Mouse (Mus musculus) liver, adult 2 months (tissue): ENCODE measurements around the gene Rab37. TPM values are rescaled to one million over a fixed set of nuclear protein-coding genes. Genes with fewer than 3 reads are reported as not detected.

Source experiments
- DNase-seq: peaks from one replicate; pipeline ENCODE4 v3.0.0-alpha.2; 2011; ENCODE audit warnings: low read depth, low spot score; ENCODE audit errors: extremely low read depth
- H3K27ac ChIP-seq: fragments of 200-500 bp; replicated peaks from 2 replicates; pipeline ENCODE4 v1.5.1; 2012; ENCODE audit warnings: low read depth, mild to moderate bottlenecking, control low read depth, inconsistent platforms, low read length; ENCODE audit not compliant: insufficient read depth
- H3K27me3 ChIP-seq: fragments of 200-500 bp; 2 replicates; pipeline ENCODE4 v1.6.1; 2012; ENCODE audit warnings: mild to moderate bottlenecking, moderate library complexity, low read length, inconsistent platforms; ENCODE audit not compliant: control insufficient read depth, insufficient read depth
- H3K36me3 ChIP-seq: fragments of 200-500 bp; 2 replicates; pipeline ENCODE4 v1.6.1; 2012; ENCODE audit warnings: low read length, inconsistent platforms; ENCODE audit not compliant: control insufficient read depth, insufficient read depth
- H3K4me1 ChIP-seq: fragments of 200-500 bp; 2 replicates; pipeline ENCODE4 v1.6.1; 2011; ENCODE audit warnings: low read length; ENCODE audit not compliant: control insufficient read depth, insufficient read depth
- H3K4me3 ChIP-seq: fragments of 200-500 bp; 2 replicates; pipeline ENCODE4 v1.5.1; 2011; ENCODE audit warnings: low read depth, mild to moderate bottlenecking, control low read depth, low read length, moderate library complexity; ENCODE audit not compliant: insufficient read depth
- H3K79me2 ChIP-seq: fragments of 200-500 bp; 2 replicates; pipeline ENCODE4 v1.6.1; 2012; ENCODE audit warnings: inconsistent platforms, mild to moderate bottlenecking, low read length, moderate library complexity; ENCODE audit not compliant: control insufficient read depth, insufficient read depth
- H3K9ac ChIP-seq: fragments of 200-500 bp; 2 replicates; pipeline ENCODE4 v1.6.1; 2012; ENCODE audit warnings: low read depth, mild to moderate bottlenecking, control low read depth, inconsistent platforms, low read length
- CTCF ChIP-seq: fragments of 200-500 bp; IDR thresholded peaks from 2 replicates; pipeline ENCODE4 v1.5.1; 2011; ENCODE audit warnings: low read depth, low read length, control low read depth
- POLR2A ChIP-seq: fragments of 200-500 bp; IDR thresholded peaks from 2 replicates; pipeline ENCODE4 v1.6.1; 2011; ENCODE audit warnings: low read length, control low read depth; ENCODE audit not compliant: insufficient read depth; ENCODE audit errors: extremely low read depth
- WGBS: fragments of 180-500 bp; shearing (Covaris S2); methylation state at CpG from one replicate; pipeline ENCODE4 v1.1.7; 2018; 5-methylcytosine and 5-hydroxymethylcytosine counted together
- polyA plus RNA-seq: library from polyadenylated mRNA; depleted of rRNA; stranded (reverse); fragments of >200 nt; gene quantifications from 2 replicates; pipeline ENCODE4 v1.2.3, GENCODE M21; 2012
- total RNA-seq: library from RNA; depleted of rRNA; stranded (reverse); fragments of >200 nt; gene quantifications from 2 replicates; pipeline ENCODE4 v1.2.3, GENCODE M21; 2014

Gene Rab37
- total and polyA plus RNA-seq, 2 experiments = 0.09 to 0.20 TPM

- peak; percentile 45 for DNase-seq
- peak overlapping the region; percentile 53 for H3K27ac ChIP-seq
- TF ChIP-seq CTCF (no peak), POLR2A (no peak)
- H3K9ac ChIP-seq = 0 out of 2 replicates have a peak overlapping the region, but pooled peaks have one; percentile 35
- no peaks in the 10 kb centered on the region for H3K27me3 ChIP-seq
- WGBS = 51% methylated on average over 9 of the region's 9 CpGs
- H3K79me2 ChIP-seq = no peaks in the 10 kb centered on the region; the same call in 1 of the 2 replicates
- H3K36me3 ChIP-seq = no peaks in the 10 kb centered on the region
- no peak overlapping the region for H3K4me3 ChIP-seq
- peaks cover 5% of the 10 kb centered on the region for H3K4me1 ChIP-seq
These were observed 100.9 kb downstream of the Rab37 start for GRCm38 (mm10) chr11:115192180-115192579.

DNA sequence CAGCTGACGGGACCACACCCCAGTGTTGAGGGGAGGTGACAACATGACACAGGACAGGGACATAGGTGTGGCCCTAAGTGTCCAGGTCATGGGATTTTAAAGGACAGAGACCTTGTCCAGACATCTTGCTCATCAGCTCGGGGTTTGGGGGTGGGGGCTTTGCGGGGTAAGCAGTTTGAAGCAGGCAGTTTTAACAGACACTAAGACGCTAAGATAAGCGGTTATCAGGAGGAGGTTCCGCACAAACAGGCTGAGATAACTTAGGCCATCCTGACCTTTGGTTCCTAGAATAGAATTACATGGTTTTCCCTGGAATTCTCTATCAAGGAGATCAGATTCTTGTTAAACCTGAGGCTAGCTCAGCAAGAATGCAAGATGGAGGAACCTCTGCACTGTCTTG is 103.5 kb downstream of the Rab37 start:
- 79% methylated on average over 6 of the region's 6 CpGs for WGBS
- H3K36me3 ChIP-seq = peaks cover 3% of the 10 kb centered on the region; the same call in 1 of the 2 replicates

DNA sequence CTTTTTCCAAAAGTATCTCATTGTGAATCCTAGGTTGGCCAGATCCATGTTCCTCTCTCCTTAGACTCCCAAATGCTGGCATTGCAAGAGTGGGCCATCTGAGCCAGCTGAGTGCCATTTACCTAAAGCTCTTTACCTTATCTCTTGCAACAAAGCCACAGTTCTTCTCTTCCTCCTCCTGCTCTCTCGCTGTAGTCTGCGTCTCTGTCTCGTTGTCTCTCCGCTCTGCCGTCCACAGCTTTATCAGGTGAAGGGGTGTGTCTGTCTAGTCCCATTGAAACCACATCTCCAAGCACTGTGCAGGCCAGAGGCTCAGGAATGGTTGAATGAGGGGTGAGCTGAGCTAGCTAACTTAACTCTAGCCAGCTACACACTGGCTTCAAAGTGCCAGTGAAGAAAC is 104.7 kb downstream of the Rab37 start:
- Histone ChIP-seq H3K36me3 (peaks cover 3% of the 10 kb centered on the region; the same call in 1 of the 2 replicates), H3K4me3 (no peak overlapping the region), H3K4me1 (no peaks in the 10 kb centered on the region; the same call in 1 of the 2 replicates), H3K9ac (no peak overlapping the region), H3K79me2 (no peaks in the 10 kb centered on the region; the same call in 1 of the 2 replicates), H3K27me3 (no peaks in the 10 kb centered on the region), H3K27ac (no peak overlapping the region)
- no peak for TF ChIP-seq POLR2A
- TF ChIP-seq CTCF = no peak
- 79% methylated on average over 5 of the region's 5 CpGs for WGBS
- no peak for DNase-seq

More for the DNA sequence above, 103.5 kb downstream of the Rab37 start:
- H3K79me2 ChIP-seq = no peaks in the 10 kb centered on the region; the same call in 1 of the 2 replicates
- H3K27me3 ChIP-seq = no peaks in the 10 kb centered on the region
- H3K9ac ChIP-seq = no peak overlapping the region
- DNase-seq = no peak
- H3K4me1 ChIP-seq = no peaks in the 10 kb centered on the region; the same call in 1 of the 2 replicates
- H3K4me3 ChIP-seq = no peak overlapping the region
- H3K27ac ChIP-seq = no peak overlapping the region
- no peak for TF ChIP-seq POLR2A
- no peak for TF ChIP-seq CTCF

DNA sequence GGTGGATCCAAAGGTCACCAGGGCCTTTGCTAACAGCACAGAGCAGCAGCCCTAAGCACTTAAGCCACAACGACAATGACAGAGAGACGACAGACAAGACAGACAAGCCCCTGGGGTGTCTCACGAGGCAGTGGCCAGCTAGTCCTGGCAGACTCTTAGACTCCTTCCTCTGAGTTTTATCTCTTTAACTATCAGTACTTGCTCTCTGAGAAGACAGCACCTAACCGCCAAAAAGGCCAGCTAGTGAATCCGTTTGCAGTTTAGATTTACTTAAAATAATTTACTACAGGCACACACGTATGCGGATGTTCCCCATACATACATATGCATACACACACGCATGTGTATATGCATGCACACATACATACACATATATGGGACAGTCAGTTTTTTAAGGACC is 106.3 kb downstream of the Rab37 start:
- Histone ChIP-seq H3K4me1 (no peaks in the 10 kb centered on the region; the same call in 1 of the 2 replicates), H3K36me3 (peaks cover 3% of the 10 kb centered on the region; the same call in 1 of the 2 replicates), H3K27ac (no peak overlapping the region), H3K79me2 (no peaks in the 10 kb centered on the region; the same call in 1 of the 2 replicates), H3K4me3 (no peak overlapping the region), H3K27me3 (no peaks in the 10 kb centered on the region), H3K9ac (no peak overlapping the region)
- TF ChIP-seq CTCF (no peak), POLR2A (no peak)
- whole genome bisulfite sequencing = 91% methylated on average over 8 of the region's 8 CpGs
- DNase-seq = no peak

- no peaks in the 10 kb centered on the region for H3K27me3 ChIP-seq
- H3K79me2 ChIP-seq = no peaks in the 10 kb centered on the region; the same call in 1 of the 2 replicates
- TF ChIP-seq CTCF (no peak), POLR2A (no peak)
- 85% methylated on average over 12 of the region's 12 CpGs for WGBS
- H3K4me1 ChIP-seq = no peaks in the 10 kb centered on the region
- DNase-seq = no peak
- H3K4me3 ChIP-seq = no peak overlapping the region
- 0 out of 2 replicates have a peak overlapping the region, but pooled peaks have one; percentile 22 for H3K27ac ChIP-seq
- H3K36me3 ChIP-seq = peaks cover 3% of the 10 kb centered on the region; the same call in 1 of the 2 replicates
- no peak overlapping the region for H3K9ac ChIP-seq
These were observed 107.7 kb downstream of the Rab37 start for GRCm38 (mm10) chr11:115198932-115199384.

DNA sequence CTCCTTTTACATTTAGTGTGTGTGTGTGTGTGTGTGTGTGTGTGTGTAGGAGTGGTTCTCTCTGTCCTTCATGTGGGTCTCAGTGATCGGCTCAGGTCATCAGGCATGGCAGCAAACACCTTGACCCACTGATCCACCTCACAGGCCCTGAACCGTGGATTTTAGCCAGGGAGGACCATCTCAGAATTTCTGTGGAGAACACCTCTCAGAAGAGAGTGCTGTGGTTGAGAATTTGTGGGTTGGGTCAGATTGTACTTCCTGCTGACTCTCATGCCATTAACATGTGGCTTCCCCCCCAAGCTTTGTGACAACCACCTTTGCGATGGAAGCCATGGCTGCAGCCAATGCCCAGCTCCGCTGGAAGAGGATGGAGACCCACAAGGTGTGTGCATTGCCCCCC is 109.3 kb downstream of the Rab37 start:
- 92% methylated on average over 4 of the region's 4 CpGs for WGBS
- no peak overlapping the region for H3K27ac ChIP-seq
- TF ChIP-seq CTCF = no peak
- TF ChIP-seq POLR2A = no peak

More for the DNA sequence above, 109.3 kb downstream of the Rab37 start:
- Histone ChIP-seq H3K4me3 (no peak overlapping the region), H3K27me3 (no peaks in the 10 kb centered on the region), H3K4me1 (no peaks in the 10 kb centered on the region), H3K36me3 (peaks cover 5% of the 10 kb centered on the region; the same call in 1 of the 2 replicates), H3K79me2 (no peaks in the 10 kb centered on the region), H3K9ac (no peak overlapping the region)
- no peak for DNase-seq
